Mouse (Mus musculus): ENCODE measurements around the gene Entpd3.

- no peak for TF ChIP-seq CTCF (conservative IDR thresholded peaks at IDR 0.05; ENCODE audit: low read length)
- TF ChIP-seq NANOG (IDR thresholded peaks at IDR 0.05; ENCODE audit: borderline replicate concordance, low read length) = no peak
- TF ChIP-seq POU5F1 (IDR thresholded peaks at IDR 0.05; ENCODE audit: borderline replicate concordance, low read length) = no peak
Measured at GRCm38 (mm10) chr9:120492010-120492399, 47.6 kb upstream of the Entpd3 start, which contains the start of gene Eif1b.

Data from E14TG2a.4 (cell line).